Mouse (Mus musculus) neural tube, embryonic 11.5 days (tissue): ENCODE measurements around the gene Wdfy4. TPM values are rescaled to one million over a fixed set of nuclear protein-coding genes. Genes with fewer than 3 reads are reported as not detected.

ENCODE experiments used
- ATAC-seq: fragments of 200-750 bp; cut with Nextera tagmentation; 2 replicates; pipeline ENCODE4 v1.8.0; 2017; ENCODE audit warnings: moderate number of reproducible peaks, mild to moderate bottlenecking, moderate TSS enrichment, moderate library complexity; ENCODE audit not compliant: insufficient read depth, low FRiP score, low TSS enrichment
- DNase-seq: peaks from one replicate; pipeline ENCODE4 v3.0.0-alpha.2; 2015; ENCODE audit warnings: low spot score
- H3K27ac ChIP-seq: fragments of 300-500 bp; sonication (generic); 2 replicates; pipeline ENCODE4 v1.5.1; 2014; ENCODE audit warnings: low read depth, mild to moderate bottlenecking, low read length
- H3K27me3 ChIP-seq: fragments of 300-500 bp; sonication (generic); 2 replicates; pipeline ENCODE4 v1.6.1; 2014; ENCODE audit warnings: mild to moderate bottlenecking, low read length, mixed read lengths; ENCODE audit not compliant: control insufficient read depth, insufficient read depth
- H3K36me3 ChIP-seq: fragments of 300-500 bp; sonication (generic); 2 replicates; pipeline ENCODE4 v1.6.1; 2014; ENCODE audit warnings: mild to moderate bottlenecking, low read length, moderate library complexity, mixed read lengths; ENCODE audit not compliant: control insufficient read depth, insufficient read depth
- H3K4me1 ChIP-seq: fragments of 300-500 bp; sonication (generic); 2 replicates; pipeline ENCODE4 v1.6.1; 2014; ENCODE audit warnings: low read length, mixed read lengths; ENCODE audit not compliant: control insufficient read depth, insufficient read depth
- H3K4me2 ChIP-seq: fragments of 300-500 bp; sonication (generic); 2 replicates; pipeline ENCODE4 v1.6.1; 2014; ENCODE audit warnings: low read depth, mild to moderate bottlenecking, moderate library complexity
- H3K4me3 ChIP-seq: fragments of 300-500 bp; sonication (generic); 2 replicates; pipeline ENCODE4 v1.5.1; 2014; ENCODE audit warnings: low read depth, low read length
- H3K9ac ChIP-seq: fragments of 300-500 bp; sonication (generic); 2 replicates; pipeline ENCODE4 v1.6.1; 2014; ENCODE audit warnings: mild to moderate bottlenecking, low read length
- H3K9me3 ChIP-seq: fragments of 300-500 bp; sonication (generic); 2 replicates; pipeline ENCODE4 v1.6.1; 2016; ENCODE audit warnings: low read length; ENCODE audit not compliant: control insufficient read depth
- WGBS: fragments of 180-500 bp; shearing (Covaris S2); extraction: QIAGEN DNeasy Blood & Tissue Kit; methylation state at CpG from one replicate; pipeline ENCODE4 v1.1.7; 2014; 5-methylcytosine and 5-hydroxymethylcytosine counted together
- polyA plus RNA-seq: library from polyadenylated mRNA; unstranded; fragments of >200 nt; fragmentation: Nextera tagmentation; extraction: Ambion mirVana; gene quantifications from 2 replicates; pipeline ENCODE4 v1.2.1, GENCODE M21; 2014

The Wdfy4 gene
- polyA plus RNA-seq: 0.12 and 0.36 TPM in 2 replicates

GRCm38 (mm10) chr14:33185068-33185800 is at the start of gene Wdfy4:
Gene Wdfy4, minus strand, starts transcription at chr14:33185508.
- ATAC-seq (no peak), DNase-seq (no peak)
- Histone ChIP-seq H3K4me2 (no peak within 1 kb of the TSS), H3K36me3 (no peaks in the 10 kb centered on the region), H3K4me3 (no peak within 1 kb of the TSS), H3K27ac (no peak within 1 kb of the TSS), H3K9me3 (no peaks in the 10 kb centered on the region), H3K9ac (no peak within 1 kb of the TSS), H3K4me1 (no peaks in the 10 kb centered on the region), H3K27me3 (no peaks in the 10 kb centered on the region)
- 89% methylated on average over 11 of the region's 11 CpGs for WGBS

- Histone ChIP-seq H3K9me3 (no peaks in the 10 kb centered on the region), H3K4me1 (no peaks in the 10 kb centered on the region), H3K9ac (no peak overlapping the region), H3K4me2 (no peak overlapping the region), H3K27me3 (no peaks in the 10 kb centered on the region), H3K4me3 (no peak overlapping the region), H3K27ac (no peak overlapping the region), H3K36me3 (no peaks in the 10 kb centered on the region)
- 78% methylated on average over 5 of the region's 5 CpGs for WGBS
- ATAC-seq (no peak), DNase-seq (no peak)
Measured at GRCm38 (mm10) chr14:33232048-33232447, 46.7 kb upstream of the Wdfy4 start.

- H3K4me1 ChIP-seq: no peaks in the 10 kb centered on the region
- WGBS: 89% methylated on average over 3 of the region's 3 CpGs
- no peaks in the 10 kb centered on the region for H3K36me3 ChIP-seq
- H3K9me3 ChIP-seq: no peaks in the 10 kb centered on the region
- H3K27me3 ChIP-seq: no peaks in the 10 kb centered on the region
- no peak overlapping the region for H3K4me3 ChIP-seq
- DNase-seq (no peak), ATAC-seq (no peak)
- H3K4me2 ChIP-seq: no peak overlapping the region
- H3K27ac ChIP-seq: no peak overlapping the region
- no peak overlapping the region for H3K9ac ChIP-seq
Measured at GRCm38 (mm10) chr14:33231311-33231710, 46.0 kb upstream of the Wdfy4 start.

GRCm38 (mm10) chr14:33230672-33231071 is 45.4 kb upstream of the Wdfy4 start:
- no peak for DNase-seq
- Histone ChIP-seq H3K4me3 (no peak overlapping the region), H3K36me3 (no peaks in the 10 kb centered on the region), H3K9me3 (no peaks in the 10 kb centered on the region), H3K27me3 (no peaks in the 10 kb centered on the region), H3K4me2 (no peak overlapping the region), H3K9ac (no peak overlapping the region), H3K4me1 (no peaks in the 10 kb centered on the region), H3K27ac (no peak overlapping the region)
- WGBS: 81% methylated on average over 4 of the region's 4 CpGs
- ATAC-seq: no peak

- DNase-seq: no peak
- Histone ChIP-seq H3K4me2 (no peak overlapping the region), H3K27me3 (no peaks in the 10 kb centered on the region), H3K9me3 (no peaks in the 10 kb centered on the region), H3K27ac (no peak overlapping the region), H3K4me3 (no peak overlapping the region), H3K36me3 (no peaks in the 10 kb centered on the region), H3K4me1 (no peaks in the 10 kb centered on the region), H3K9ac (no peak overlapping the region)
- WGBS: 93% methylated on average over 4 of the region's 4 CpGs
- no peak for ATAC-seq
Measured at GRCm38 (mm10) chr14:33225235-33225634, 39.9 kb upstream of the Wdfy4 start.

GRCm38 (mm10) chr14:33216343-33217208 is 31.3 kb upstream of the Wdfy4 start:
- Histone ChIP-seq H3K9me3 (no peaks in the 10 kb centered on the region), H3K4me1 (0 out of 2 replicates have a peak, but pooled peaks cover 2% of the 10 kb centered on the region), H3K27ac (no peak overlapping the region), H3K4me2 (no peak overlapping the region), H3K4me3 (no peak overlapping the region), H3K27me3 (0 out of 2 replicates have a peak, but pooled peaks cover 4% of the 10 kb centered on the region), H3K36me3 (no peaks in the 10 kb centered on the region), H3K9ac (no peak overlapping the region)
- ATAC-seq (no peak), DNase-seq (no peak)
- 87% methylated on average over 19 of the region's 19 CpGs for WGBS

GRCm38 (mm10) chr14:33215163-33215562 is 29.9 kb upstream of the Wdfy4 start:
- ATAC-seq (no peak), DNase-seq (no peak)
- no peak overlapping the region for H3K9ac ChIP-seq
- no peak overlapping the region for H3K4me2 ChIP-seq
- 0 out of 2 replicates have a peak, but pooled peaks cover 2% of the 10 kb centered on the region for H3K4me1 ChIP-seq
- H3K27ac ChIP-seq: no peak overlapping the region
- 0 out of 2 replicates have a peak, but pooled peaks cover 4% of the 10 kb centered on the region for H3K27me3 ChIP-seq
- no peaks in the 10 kb centered on the region for H3K9me3 ChIP-seq
- H3K4me3 ChIP-seq: no peak overlapping the region
- H3K36me3 ChIP-seq: no peaks in the 10 kb centered on the region
- WGBS: 83% methylated on average over 1 of the region's 1 CpGs

- ATAC-seq: no peak
- Histone ChIP-seq H3K27ac (no peak overlapping the region), H3K36me3 (no peaks in the 10 kb centered on the region), H3K4me1 (0 out of 2 replicates have a peak, but pooled peaks cover 2% of the 10 kb centered on the region), H3K27me3 (0 out of 2 replicates have a peak, but pooled peaks cover 4% of the 10 kb centered on the region), H3K9ac (no peak overlapping the region), H3K9me3 (no peaks in the 10 kb centered on the region), H3K4me2 (no peak overlapping the region), H3K4me3 (no peak overlapping the region)
- DNase-seq: no peak
- 26% methylated on average over 4 of the region's 4 CpGs for WGBS
Measured at GRCm38 (mm10) chr14:33214767-33215128, 29.4 kb upstream of the Wdfy4 start.
